Mouse (Mus musculus) midbrain, embryonic 14.5 days (tissue): ENCODE data around the gene Aip. TPM values are rescaled to one million over a fixed set of nuclear protein-coding genes. Genes with fewer than 3 reads are reported as not detected.
"Not testable (repeated sequence)": the region's sequence is repeated elsewhere in the genome, so short reads cannot be mapped to it uniquely, and the experiment has no call there.

Experiments
- ATAC-seq: fragments of 200-750 bp; cut with Nextera tagmentation; 2 replicates; pipeline ENCODE4 v1.8.0; 2017; ENCODE audit warnings: moderate number of reproducible peaks, moderate library complexity; ENCODE audit not compliant: low FRiP score, low TSS enrichment
- DNase-seq: peaks from one replicate; pipeline ENCODE4 v3.0.0-alpha.2; 2015
- H3K27ac ChIP-seq: fragments of 300-500 bp; sonication (generic); replicated peaks from 2 replicates; pipeline ENCODE4 v1.5.1; 2014; ENCODE audit warnings: mild to moderate bottlenecking, low read depth, low read length, moderate library complexity
- H3K27me3 ChIP-seq: fragments of 300-500 bp; sonication (generic); 2 replicates; pipeline ENCODE4 v1.6.1; 2014; ENCODE audit warnings: low read length, control low read depth, mixed read lengths; ENCODE audit not compliant: control insufficient read depth, insufficient read depth
- H3K36me3 ChIP-seq: fragments of 300-500 bp; sonication (generic); 2 replicates; pipeline ENCODE4 v1.6.1; 2014; ENCODE audit warnings: low read length, control low read depth; ENCODE audit not compliant: control insufficient read depth, insufficient read depth
- H3K4me1 ChIP-seq: fragments of 300-500 bp; sonication (generic); 2 replicates; pipeline ENCODE4 v1.6.1; 2014; ENCODE audit warnings: mild to moderate bottlenecking, antibody characterized with exemption, low read length, control low read depth; ENCODE audit not compliant: control insufficient read depth, insufficient read depth
- H3K4me2 ChIP-seq: fragments of 300-500 bp; sonication (generic); 2 replicates; pipeline ENCODE4 v1.6.1; 2014; ENCODE audit warnings: mild to moderate bottlenecking, low read length, moderate library complexity
- H3K4me3 ChIP-seq: fragments of 300-500 bp; sonication (generic); replicated peaks from 2 replicates; pipeline ENCODE4 v1.5.1; 2014; ENCODE audit warnings: low read depth, low read length
- H3K9ac ChIP-seq: fragments of 300-500 bp; sonication (generic); replicated peaks from 2 replicates; pipeline ENCODE4 v1.6.1; 2014; ENCODE audit warnings: mild to moderate bottlenecking, low read length, moderate library complexity
- H3K9me3 ChIP-seq: fragments of 300-500 bp; sonication (generic); 2 replicates; pipeline ENCODE4 v1.6.1; 2016; ENCODE audit warnings: low read length, control low read depth, mixed read lengths; ENCODE audit not compliant: control insufficient read depth
- WGBS: fragments of 180-500 bp; shearing (Covaris S2); extraction: QIAGEN DNeasy Blood & Tissue Kit; methylation state at CpG from one replicate; pipeline ENCODE4 v1.1.7; 2014; 5-methylcytosine and 5-hydroxymethylcytosine counted together
- polyA plus RNA-seq: library from polyadenylated mRNA; unstranded; fragments of >200 nt; fragmentation: Nextera tagmentation; extraction: Ambion mirVana; gene quantifications from 2 replicates; pipeline ENCODE4 v1.2.1, GENCODE M21; 2014

Gene Aip
- polyA plus RNA-seq, 1 experiment from 2014 or later: 84.3 TPM

DNA sequence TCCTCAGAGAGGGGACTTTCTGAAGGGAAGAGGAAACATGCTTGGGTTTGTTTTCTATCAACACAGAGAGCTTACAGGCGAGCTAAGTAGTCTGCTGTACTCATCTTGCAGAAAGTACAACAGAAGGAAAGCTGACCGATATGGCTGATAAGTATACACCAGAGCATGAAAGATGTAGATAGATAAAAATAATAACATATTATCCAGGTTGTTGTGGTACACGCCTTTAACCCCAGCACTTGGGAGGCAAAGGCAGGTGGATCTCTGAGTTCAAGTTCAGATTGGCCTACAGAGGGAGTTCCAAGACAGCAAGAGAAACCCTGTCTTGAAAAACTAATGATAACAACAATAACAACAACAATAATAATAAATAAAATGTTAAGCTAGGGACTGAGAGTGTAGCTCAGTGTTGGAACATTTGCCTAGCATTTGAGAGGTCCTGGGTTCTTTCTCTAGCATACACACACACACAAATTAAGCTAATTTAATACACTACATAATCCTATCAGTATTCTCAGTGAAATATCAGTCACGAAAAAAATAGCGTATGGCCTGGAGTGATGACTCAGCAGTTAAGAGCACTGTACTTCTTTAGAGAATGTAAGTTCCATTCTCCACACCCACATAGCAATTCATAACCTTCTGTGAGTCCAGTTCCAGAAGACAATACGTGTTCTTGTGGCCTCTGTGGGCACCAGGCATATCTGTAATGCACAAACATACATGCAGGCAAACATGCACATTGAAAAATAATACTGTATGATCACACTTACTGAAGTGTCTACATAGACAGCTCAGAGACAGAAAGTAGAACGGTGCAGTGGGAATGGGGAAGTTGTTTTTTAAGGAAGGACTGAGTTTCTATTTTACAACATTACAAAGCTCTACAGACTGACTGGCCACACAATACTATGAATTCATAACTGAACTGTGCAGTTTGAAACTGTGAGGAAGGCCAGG, 3.0 kb downstream of the Aip start:
- ATAC-seq: no peak
- WGBS: 80% methylated on average over 7 of the region's 7 CpGs
- Histone ChIP-seq H3K4me3 (no peak overlapping the region), H3K36me3 (peaks cover 8% of the 10 kb centered on the region), H3K9me3 (no peaks in the 10 kb centered on the region), H3K9ac (no peak overlapping the region), H3K27me3 (no peaks in the 10 kb centered on the region), H3K27ac (no peak overlapping the region), H3K4me1 (peaks cover 17% of the 10 kb centered on the region), H3K4me2 (no peak overlapping the region)
- DNase-seq: no peak

DNA sequence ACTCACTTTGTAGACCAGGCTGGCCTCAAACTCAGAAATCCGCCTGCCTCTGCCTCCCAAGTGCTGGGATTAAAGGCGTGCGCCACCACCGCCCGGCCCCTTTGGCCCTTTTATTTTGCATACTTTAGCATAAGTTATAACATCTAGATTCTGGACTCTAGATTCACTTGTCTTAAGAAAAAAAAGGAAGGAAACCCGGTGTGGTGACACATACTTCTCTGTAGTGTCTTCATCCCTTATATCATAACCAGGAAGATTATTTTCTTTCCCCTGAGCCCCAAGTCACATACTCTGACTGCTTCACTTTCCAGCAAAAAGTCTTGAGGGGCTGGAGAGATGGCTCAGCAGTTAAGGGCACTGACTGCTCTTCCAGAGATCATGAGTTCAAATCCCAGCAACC, 3.8 kb downstream of the Aip start:
- H3K4me3 ChIP-seq: not testable (repeated sequence)

DNA sequence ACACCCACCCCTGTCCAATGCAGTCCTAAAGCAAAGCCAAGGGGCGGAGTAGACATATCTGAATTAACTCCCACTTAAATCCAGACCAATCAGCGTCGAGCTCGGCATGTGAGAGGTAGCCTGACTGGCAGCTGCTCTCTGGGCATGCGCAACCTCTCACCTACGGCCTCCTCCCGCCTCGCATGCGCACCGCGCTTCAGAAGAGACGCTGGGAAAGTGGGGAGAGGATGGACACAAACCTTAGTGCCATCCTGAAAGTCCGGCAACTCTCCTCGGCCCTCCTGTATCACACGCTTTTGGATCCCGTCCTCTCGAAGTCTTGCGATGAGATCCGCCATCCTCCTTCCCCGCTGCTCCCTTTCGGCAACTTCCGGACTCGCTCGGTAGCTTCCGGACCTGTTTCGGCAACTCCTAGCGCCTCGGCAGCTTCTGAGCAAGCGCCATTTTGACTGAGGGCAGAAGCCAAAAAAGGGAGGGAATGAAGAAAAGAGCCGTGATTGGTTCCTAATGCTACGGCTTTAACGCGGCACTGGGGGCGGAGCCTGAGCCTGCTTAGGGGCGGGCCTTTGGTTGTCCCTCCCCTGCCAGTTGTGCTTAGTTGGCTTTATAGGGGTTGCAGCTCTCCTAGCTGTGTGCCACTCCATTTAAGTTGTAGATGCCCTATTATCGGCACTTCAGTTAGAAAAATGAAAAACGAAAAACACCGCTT, 4.4 kb downstream of the Aip start:
- DNase-seq (peak; percentile 99), ATAC-seq (peak; percentile 85)
- Histone ChIP-seq H3K4me2 (peak overlapping the region; percentile 53), H3K4me1 (peaks cover 7% of the 10 kb centered on the region), H3K27me3 (no peaks in the 10 kb centered on the region), H3K27ac (peak overlapping the region; percentile 90), H3K4me3 (peak overlapping the region; percentile 46), H3K9me3 (no peaks in the 10 kb centered on the region), H3K36me3 (peaks cover 13% of the 10 kb centered on the region), H3K9ac (peak overlapping the region; percentile 62)
- WGBS: 3% methylated on average over 38 of the region's 38 CpGs

More for the DNA sequence above, 3.8 kb downstream of the Aip start:
- not testable (repeated sequence) for ATAC-seq, H3K9me3 ChIP-seq, H3K9ac ChIP-seq, H3K27me3 ChIP-seq, H3K36me3 ChIP-seq, DNase-seq
- Histone ChIP-seq H3K27ac (peak overlapping the region; percentile 90; the same call in 1 of the 2 replicates), H3K4me1 (peaks cover 13% of the 10 kb centered on the region), H3K4me2 (peak overlapping the region; percentile 53)
- 66% methylated on average over 6 of the region's 6 CpGs for WGBS

DNA sequence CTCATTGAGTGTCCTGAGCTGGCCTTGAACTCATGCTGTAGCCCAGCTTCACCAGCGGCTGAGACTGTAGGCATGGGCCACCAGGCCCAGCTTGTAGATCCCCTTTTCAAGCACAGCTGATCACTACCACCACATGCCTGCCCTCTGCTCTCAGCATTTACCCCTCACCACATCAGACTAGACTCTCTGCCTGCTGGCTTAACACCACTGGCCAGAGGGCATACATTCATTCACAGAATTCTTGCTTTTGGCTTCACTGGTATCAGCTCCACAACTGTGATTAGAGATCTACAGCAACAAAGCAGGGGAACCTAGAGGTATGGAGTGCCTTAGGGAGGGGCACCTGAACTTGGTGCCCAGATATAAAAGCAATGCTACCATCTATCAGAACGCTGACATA, 5.2 kb downstream of the Aip start:
- H3K27me3 ChIP-seq: no peaks in the 10 kb centered on the region
- H3K4me3 ChIP-seq: peak overlapping the region; percentile 46
- DNase-seq: no peak
- WGBS: 96% methylated on average over 2 of the region's 2 CpGs
- H3K36me3 ChIP-seq: peaks cover 20% of the 10 kb centered on the region
- no peaks in the 10 kb centered on the region for H3K9me3 ChIP-seq
- no peak for ATAC-seq
- H3K27ac ChIP-seq: no peak overlapping the region
- peaks cover 7% of the 10 kb centered on the region for H3K4me1 ChIP-seq
- peak overlapping the region; percentile 53 for H3K4me2 ChIP-seq
- H3K9ac ChIP-seq: no peak overlapping the region

DNA sequence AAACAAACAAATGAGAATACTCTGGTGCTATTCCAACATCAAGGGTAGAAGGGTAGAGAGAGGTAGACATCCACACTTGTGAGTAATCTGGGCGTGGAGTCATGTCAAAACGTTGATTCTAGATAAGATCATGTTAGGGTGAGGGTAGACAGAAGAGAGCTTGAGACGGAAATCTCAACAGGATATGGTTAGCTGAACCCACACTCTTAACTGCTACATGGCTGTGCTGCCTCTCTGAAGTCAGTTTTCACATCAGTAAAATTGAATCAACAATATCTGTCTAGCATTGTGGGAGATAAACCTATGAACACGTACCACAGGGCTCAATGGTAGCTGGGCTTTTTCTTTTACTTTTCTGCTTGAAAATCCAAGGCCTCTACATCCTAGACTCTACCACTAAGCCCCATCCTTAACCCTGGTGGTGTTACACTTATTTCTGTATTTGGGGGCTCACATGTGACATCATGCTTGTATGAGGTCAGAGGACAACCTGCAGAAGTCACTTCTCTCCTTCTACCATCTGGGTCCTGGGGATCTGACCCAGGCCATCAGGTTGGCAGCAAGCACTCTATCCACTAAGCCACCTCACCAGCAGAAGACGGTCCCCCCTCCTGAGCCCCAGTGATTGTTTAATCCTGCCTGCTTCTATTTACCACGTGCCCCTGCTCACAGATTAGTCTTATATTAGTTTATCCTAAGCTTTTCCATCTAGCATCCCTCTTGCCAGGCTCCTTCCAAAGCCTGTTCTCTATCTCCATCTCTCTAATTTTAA, 5.8 kb downstream of the Aip start:
- no peak for ATAC-seq
- 90% methylated on average over 6 of the region's 6 CpGs for WGBS
- H3K4me1 ChIP-seq: peaks cover 7% of the 10 kb centered on the region
- no peaks in the 10 kb centered on the region for H3K9me3 ChIP-seq
- no peaks in the 10 kb centered on the region for H3K27me3 ChIP-seq
- H3K36me3 ChIP-seq: peaks cover 26% of the 10 kb centered on the region
- H3K27ac ChIP-seq: no peak overlapping the region
- peak overlapping the region; percentile 53 for H3K4me2 ChIP-seq
- no peak for DNase-seq
- H3K9ac ChIP-seq: no peak overlapping the region
- no peak overlapping the region for H3K4me3 ChIP-seq

DNA sequence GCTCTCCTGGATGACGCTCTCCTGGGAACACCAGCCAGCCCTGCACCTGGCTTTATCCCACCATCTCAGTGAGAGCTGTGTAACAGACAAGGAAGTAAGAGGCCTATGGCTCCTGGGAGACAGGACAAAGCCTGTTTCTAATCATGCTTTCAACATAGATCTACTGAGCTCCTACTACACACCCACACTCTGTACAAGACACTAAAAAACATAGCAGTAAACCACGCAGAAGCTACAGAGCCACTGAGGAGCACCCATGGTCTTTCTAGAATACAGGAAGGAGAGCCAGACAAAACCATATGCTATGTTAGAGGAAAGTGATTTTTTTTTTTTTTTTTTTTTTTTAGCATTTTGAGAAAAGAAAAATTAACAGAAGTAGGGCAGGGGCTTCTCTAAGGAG, 7.3 kb downstream of the Aip start:
- Histone ChIP-seq H3K4me2 (no peak overlapping the region), H3K4me3 (no peak overlapping the region), H3K9me3 (no peaks in the 10 kb centered on the region), H3K4me1 (peaks cover 7% of the 10 kb centered on the region), H3K9ac (no peak overlapping the region), H3K36me3 (peaks cover 42% of the 10 kb centered on the region), H3K27ac (no peak overlapping the region), H3K27me3 (no peaks in the 10 kb centered on the region)
- DNase-seq: no peak
- 98% methylated on average over 2 of the region's 2 CpGs for WGBS
- ATAC-seq: no peak

DNA sequence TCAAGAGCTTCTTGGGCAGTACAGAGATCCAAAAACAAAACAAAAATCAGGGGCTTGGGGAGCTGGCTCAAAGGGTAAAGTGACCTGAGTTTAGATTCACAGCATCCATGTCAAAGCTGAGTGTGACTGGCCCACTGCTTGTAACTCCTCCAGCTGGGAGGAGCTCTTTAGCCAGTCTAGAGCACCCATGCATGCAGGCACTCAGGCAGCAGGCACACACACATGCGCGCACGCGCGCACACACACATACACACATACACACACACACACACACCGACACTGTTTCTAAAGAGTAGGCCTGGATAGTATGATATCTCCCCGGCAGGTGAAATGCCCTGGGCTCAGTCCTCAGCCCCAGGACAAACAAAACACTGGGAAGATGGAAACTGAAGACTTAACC, 8.7 kb downstream of the Aip start:
- H3K4me3 ChIP-seq: no peak overlapping the region
- H3K27me3 ChIP-seq: no peaks in the 10 kb centered on the region
- H3K36me3 ChIP-seq: peaks cover 54% of the 10 kb centered on the region
- ATAC-seq (no peak), DNase-seq (no peak)
- WGBS: 96% methylated on average over 7 of the region's 7 CpGs
- H3K4me2 ChIP-seq: no peak overlapping the region
- H3K9ac ChIP-seq: no peak overlapping the region
- no peaks in the 10 kb centered on the region for H3K9me3 ChIP-seq
- peaks cover 7% of the 10 kb centered on the region for H3K4me1 ChIP-seq
- no peak overlapping the region for H3K27ac ChIP-seq

DNA sequence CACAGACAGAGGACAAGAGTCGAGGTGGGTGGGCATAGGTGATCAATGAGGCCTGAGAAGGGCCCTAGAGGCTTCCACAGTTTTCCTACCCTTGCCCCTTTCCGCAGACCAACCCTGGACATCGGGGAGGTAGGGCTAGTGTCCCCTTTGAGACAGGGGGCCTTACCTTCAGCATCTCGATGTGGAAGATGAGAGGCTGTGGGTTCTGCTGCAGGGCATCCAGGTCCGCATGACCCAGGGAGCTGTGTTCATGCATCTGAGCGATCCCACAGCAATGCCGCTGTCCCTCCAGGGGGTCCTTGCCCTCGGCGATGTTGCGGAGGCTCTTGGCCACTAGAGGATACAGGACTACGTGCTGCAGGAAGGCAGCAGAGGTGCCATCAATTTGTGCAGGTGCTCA, 9.8 kb downstream of the Aip start:
- Histone ChIP-seq H3K9me3 (no peaks in the 10 kb centered on the region), H3K4me2 (no peak overlapping the region), H3K27me3 (no peaks in the 10 kb centered on the region), H3K9ac (no peak overlapping the region), H3K4me1 (peaks cover 7% of the 10 kb centered on the region), H3K4me3 (no peak overlapping the region), H3K36me3 (peaks cover 65% of the 10 kb centered on the region), H3K27ac (no peak overlapping the region)
- ATAC-seq (no peak), DNase-seq (no peak)
- 85% methylated on average over 11 of the region's 11 CpGs for WGBS
